Mouse (Mus musculus): ENCODE results near the gene Olfr1382. TPM values are rescaled to one million over a fixed set of nuclear protein-coding genes. Genes with fewer than 3 reads are reported as not detected.
"Not testable (repeated sequence)": the region's sequence is repeated elsewhere in the genome, so short reads cannot be mapped to it uniquely, and the experiment has no call there.

Olfr1382 gene
- not detected in 2 replicates for total RNA-seq (2017)

DNA sequence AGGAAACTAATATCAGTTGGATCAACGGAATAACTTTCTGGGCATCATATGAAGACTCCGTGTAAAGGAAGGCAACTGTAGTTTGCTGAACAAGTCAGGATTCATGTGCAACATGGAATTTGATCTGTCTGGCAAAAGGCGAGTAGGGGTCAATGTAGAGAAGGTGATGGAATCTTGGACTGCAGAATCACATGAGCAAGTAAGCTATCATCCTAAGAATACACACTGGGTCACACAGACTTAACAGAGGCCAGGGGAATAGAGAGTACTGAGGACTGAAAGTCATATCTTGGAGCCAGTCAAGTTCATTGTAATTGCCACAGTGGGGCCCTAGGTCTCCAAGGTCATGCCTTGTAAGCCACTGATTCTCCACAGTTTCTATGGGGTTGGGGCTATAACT, at the start of gene Olfr1382:
TSS of gene Olfr1382 (plus strand) at position 301 of the 400 bp plus-strand sequence.
- no peak for ATAC-seq (replicated peaks in 1 of 2; ENCODE audit: insufficient read depth in 1 of 2, low FRiP score in 2 of 2, low TSS enrichment in 1 of 2, low read depth in 1 of 2, poor library complexity in 2 of 2, severe bottlenecking in 2 of 2)

DNA sequence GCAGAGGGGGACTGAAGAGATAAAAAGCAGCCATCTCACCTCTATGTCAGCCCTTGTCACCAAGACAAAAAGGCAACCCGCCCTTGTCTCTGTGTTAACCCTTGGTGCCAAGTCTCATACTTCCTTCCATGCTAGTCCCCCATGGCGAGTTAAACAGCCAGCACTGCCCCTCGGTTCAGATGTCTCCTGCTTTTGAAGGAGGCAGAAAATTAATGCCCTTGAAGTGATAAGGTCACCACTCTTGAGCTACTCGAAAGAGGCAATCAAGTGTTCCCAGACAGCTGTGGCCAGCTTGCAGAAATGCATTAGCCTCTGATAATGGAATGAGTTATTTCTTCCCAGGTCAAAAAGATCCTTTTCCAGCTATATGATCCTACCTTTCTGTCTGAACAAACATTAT, 42.1 kb upstream of the Olfr1382 start:
- no peak for ATAC-seq (replicated peaks in 1 of 2; ENCODE audit: insufficient read depth in 1 of 2, low FRiP score in 2 of 2, low TSS enrichment in 1 of 2, low read depth in 1 of 2, poor library complexity in 2 of 2, severe bottlenecking in 2 of 2)

DNA sequence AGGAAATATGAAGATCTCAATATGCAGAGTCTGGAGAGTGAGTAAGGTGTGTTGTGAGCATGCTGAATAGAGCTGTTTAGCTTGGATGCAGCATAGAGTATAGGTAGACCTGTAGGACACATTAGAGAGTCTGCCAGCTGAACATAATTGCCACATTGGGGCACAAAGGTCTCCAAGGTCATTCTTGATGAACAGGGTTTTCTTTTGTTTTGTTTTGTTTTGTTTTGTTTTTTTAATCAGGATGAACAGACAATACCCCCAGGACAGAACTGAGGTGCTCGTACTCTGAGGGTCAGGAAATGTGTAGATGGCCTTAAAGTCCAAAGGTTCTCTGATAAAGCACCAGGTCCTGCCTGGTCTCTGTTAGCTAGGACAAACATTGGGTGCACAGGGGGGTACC, 39.3 kb upstream of the Olfr1382 start, which contains the start of gene Olfr1385:
TSS of gene Olfr1385 (plus strand) at position 301 of the 400 bp plus-strand sequence.
- not testable (repeated sequence) for ATAC-seq (replicated peaks in 1 of 2; ENCODE audit: insufficient read depth in 1 of 2, low FRiP score in 2 of 2, low TSS enrichment in 1 of 2, low read depth in 1 of 2, poor library complexity in 2 of 2, severe bottlenecking in 2 of 2)

DNA sequence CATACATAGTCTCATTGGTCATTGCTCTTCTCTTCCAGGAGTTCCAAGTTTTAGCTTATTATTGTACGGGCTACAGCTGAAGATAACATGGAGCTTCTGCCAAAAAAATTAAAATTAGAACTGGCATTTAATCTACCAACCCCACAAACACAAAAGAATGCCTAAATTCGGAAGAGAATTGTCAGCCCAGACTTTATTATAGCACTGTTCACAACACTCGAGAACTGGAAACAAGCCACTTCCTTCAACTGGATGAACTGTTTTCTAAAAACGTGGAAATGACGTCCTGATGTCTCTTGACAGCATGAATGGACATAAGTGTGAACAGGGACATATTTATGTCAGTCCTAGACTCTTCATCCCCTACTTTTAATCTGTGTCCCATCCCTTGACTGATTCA, 10.0 kb upstream of the Olfr1382 start:
- no peak for ATAC-seq (replicated peaks in 1 of 2; ENCODE audit: insufficient read depth in 1 of 2, low FRiP score in 2 of 2, low TSS enrichment in 1 of 2, low read depth in 1 of 2, poor library complexity in 2 of 2, severe bottlenecking in 2 of 2)

DNA sequence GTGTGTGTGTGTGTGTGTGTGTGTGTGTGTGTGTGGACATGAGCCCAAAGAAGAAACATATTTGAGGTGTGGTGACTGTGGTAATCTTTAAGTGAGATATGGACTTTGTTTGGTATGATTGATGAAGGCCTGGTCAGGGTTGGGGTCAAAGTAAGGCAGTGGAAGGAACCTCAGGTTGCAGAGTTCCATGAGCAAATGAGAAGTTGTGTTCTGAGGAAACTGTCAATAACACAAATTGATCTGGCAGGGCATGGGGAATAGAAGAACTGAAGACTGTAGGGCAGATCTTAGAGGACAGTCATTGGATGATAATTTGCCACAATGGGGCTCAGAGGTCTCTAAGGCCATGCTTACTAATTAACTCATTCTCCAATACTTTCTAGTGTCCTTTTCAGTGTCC, 8.7 kb upstream of the Olfr1382 start, which contains the start of gene Olfr1383:
TSS of gene Olfr1383 (plus strand) at position 301 of the 400 bp plus-strand sequence.
- ATAC-seq (replicated peaks in 1 of 2; ENCODE audit: insufficient read depth in 1 of 2, low FRiP score in 2 of 2, low TSS enrichment in 1 of 2, low read depth in 1 of 2, poor library complexity in 2 of 2, severe bottlenecking in 2 of 2) = no peak

DNA sequence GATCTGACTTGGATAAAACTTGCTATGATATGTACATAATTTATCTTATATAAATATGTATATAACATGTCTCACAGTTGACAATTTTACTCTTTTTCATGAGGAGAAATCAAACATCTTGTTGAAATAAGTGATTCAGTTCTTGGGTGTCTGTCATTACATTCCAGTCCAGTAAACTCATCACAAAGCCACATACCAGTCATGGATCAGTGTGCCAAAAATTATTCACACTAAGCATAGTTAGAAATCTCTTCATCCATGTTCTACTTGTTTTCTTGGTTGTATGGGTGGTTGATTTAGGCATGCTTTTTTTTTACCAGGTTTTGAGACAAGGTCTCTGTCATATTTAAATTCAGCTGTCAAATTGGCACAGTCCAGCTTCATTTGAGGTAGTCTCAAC, 4.7 kb downstream of the Olfr1382 start:
- no peak for ATAC-seq (replicated peaks in 1 of 2; ENCODE audit: insufficient read depth in 1 of 2, low FRiP score in 2 of 2, low TSS enrichment in 1 of 2, low read depth in 1 of 2, poor library complexity in 2 of 2, severe bottlenecking in 2 of 2)

DNA sequence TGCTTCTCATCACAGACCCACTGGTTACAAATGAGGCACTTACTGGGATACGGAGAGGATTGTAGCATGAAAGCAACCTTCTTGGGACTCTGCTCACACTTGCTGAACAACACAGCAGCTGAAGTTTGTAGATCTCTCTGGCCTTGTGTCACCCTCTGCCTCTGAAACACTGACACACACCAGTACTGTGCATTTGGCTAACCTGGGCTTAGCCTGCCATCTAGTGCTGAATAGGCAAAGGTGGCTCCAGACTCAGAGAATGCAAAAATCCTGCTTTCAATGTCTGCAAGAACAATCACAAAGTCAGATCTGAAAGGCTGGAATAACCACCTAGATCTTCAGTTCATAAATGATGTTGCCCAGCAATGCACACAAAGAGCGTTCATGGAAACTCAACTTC, 8.6 kb downstream of the Olfr1382 start:
- ATAC-seq (replicated peaks in 1 of 2; ENCODE audit: insufficient read depth in 1 of 2, low FRiP score in 2 of 2, low TSS enrichment in 1 of 2, low read depth in 1 of 2, poor library complexity in 2 of 2, severe bottlenecking in 2 of 2) = not testable (repeated sequence)

DNA sequence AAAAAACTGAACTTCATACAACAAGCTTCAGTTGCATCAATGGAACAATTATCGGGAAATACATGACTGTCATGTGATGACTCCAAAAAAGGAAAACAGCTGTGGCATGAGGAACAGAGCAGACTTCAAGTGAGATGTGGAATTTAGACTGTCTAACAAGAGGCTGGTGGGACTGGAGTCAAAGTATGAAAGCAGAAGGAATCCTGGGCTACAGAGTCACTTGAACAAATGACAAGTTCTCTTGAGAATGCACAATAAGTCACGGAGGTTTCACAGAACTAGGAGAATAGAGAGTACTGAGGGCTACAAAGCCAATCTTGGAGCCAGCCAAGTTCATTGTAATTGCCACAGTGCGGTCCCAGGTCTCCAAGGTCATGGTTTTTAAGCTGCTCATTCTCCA, 15.1 kb downstream of the Olfr1382 start, which contains the start of gene Olfr1381:
TSS of gene Olfr1381 (plus strand) at position 301 of the 400 bp plus-strand sequence.
- not testable (repeated sequence) for ATAC-seq (replicated peaks in 1 of 2; ENCODE audit: insufficient read depth in 1 of 2, low FRiP score in 2 of 2, low TSS enrichment in 1 of 2, low read depth in 1 of 2, poor library complexity in 2 of 2, severe bottlenecking in 2 of 2)

DNA sequence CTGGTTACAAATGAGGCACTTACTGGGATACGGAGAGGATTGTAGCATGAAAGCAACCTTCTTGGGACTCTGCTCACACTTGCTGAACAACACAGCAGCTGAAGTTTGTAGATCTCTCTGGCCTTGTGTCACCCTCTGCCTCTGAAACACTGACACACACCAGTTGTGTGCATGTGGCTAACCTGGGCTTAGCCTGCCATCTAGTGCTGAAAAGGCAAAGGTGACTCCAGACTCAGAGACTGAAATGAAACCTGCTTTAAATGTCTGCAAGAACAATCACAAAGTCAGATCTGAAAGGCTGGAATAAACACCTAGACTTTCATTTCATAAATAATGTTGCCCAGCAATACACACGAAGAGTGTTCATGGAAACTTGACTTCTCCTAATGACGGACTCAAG, 26.0 kb downstream of the Olfr1382 start:
- not testable (repeated sequence) for ATAC-seq (replicated peaks in 1 of 2; ENCODE audit: insufficient read depth in 1 of 2, low FRiP score in 2 of 2, low TSS enrichment in 1 of 2, low read depth in 1 of 2, poor library complexity in 2 of 2, severe bottlenecking in 2 of 2)

DNA sequence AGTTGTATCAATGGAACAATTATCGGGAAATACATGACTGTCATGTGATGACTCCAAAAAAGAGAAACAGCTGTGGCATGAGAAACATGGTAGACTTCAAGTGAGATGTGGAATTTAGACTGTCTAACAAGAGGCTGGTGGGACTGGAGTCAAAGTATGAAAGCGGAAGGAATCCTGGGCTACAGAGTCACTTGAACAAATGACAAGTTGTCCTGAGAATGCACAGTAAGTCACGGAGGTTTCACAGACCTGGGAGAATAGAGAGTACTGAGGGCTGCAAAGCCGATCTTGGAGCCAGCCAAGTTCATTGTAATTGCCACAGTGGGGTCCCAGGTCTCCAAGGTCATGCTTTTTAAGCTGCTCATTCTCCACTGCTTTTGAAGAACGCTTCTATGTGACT, 28.5 kb downstream of the Olfr1382 start, which contains the start of gene Olfr1380:
TSS of gene Olfr1380 (plus strand) at position 301 of the 400 bp plus-strand sequence.
- ATAC-seq (replicated peaks in 1 of 2; ENCODE audit: insufficient read depth in 1 of 2, low FRiP score in 2 of 2, low TSS enrichment in 1 of 2, low read depth in 1 of 2, poor library complexity in 2 of 2, severe bottlenecking in 2 of 2) = not testable (repeated sequence)

DNA sequence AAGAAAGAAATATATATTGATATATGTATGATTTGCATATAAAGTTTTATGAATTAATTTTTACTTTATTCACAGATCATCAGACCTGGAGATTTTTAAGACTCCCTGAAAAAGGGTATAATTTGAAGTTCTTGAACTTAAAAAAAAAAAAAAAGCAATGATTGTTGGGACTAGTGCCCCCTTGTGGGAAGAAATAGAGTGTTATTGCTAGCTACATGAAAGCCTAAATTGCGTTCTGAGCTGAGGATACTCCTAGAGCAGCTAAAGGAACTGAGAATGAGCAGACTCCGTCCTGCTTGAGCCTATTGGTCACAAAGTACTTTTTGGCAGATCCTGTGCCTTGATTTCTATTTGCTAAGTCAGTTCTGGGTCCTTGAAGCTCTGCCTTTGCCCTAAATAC, 47.0 kb downstream of the Olfr1382 start:
- ATAC-seq (replicated peaks in 1 of 2; ENCODE audit: insufficient read depth in 1 of 2, low FRiP score in 2 of 2, low TSS enrichment in 1 of 2, low read depth in 1 of 2, poor library complexity in 2 of 2, severe bottlenecking in 2 of 2) = not testable (repeated sequence)

DNA sequence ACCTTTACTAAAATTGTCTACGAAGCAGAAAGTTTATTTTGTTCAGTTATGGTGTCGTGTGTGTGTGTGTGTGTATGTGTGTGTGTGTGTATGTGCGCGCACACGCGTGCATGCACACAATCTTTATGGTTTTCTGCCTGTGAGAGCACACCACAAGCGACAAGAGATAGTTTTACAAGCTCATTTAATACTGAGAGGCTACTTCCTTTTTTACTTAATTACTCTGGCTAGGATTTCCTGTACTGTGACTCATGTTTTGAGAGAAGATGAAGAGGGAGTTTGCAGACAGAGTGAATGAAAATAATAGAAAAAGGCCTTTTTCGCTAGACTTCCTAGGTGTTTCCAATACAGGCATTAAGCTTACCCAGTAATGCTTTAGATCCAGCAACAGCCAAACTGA, 52.4 kb downstream of the Olfr1382 start:
- ATAC-seq (replicated peaks in 1 of 2; ENCODE audit: insufficient read depth in 1 of 2, low FRiP score in 2 of 2, low TSS enrichment in 1 of 2, low read depth in 1 of 2, poor library complexity in 2 of 2, severe bottlenecking in 2 of 2) = 0 out of 4 replicates have a peak, but pooled peaks of 1 of the 2 experiments have one; percentile 53

Other genes starting within 250 kb of the Olfr1382 start
- gene Olfr1393, start 249.9 kb upstream of the Olfr1382 start, total RNA-seq (2017) = not detected in 2 replicates
- not detected in 2 replicates for gene Olfr1392, start 243.0 kb upstream of the Olfr1382 start, total RNA-seq (2017)
- gene Olfr10, start 223.5 kb upstream of the Olfr1382 start, total RNA-seq (2017) = not detected in 2 replicates
- gene Olfr1391, start 205.5 kb upstream of the Olfr1382 start, total RNA-seq (2017) = not detected in 2 replicates
- gene Olfr1390, start 193.1 kb upstream of the Olfr1382 start, total RNA-seq (2017) = not detected in 2 replicates
- not detected in 2 replicates for gene Olfr1389, start 105.2 kb upstream of the Olfr1382 start, total RNA-seq (2017)
- gene Olfr1388, start 91.6 kb upstream of the Olfr1382 start, total RNA-seq (2017) = 0.13 and 0.15 TPM in 2 replicates
- not detected in 2 replicates for gene Olfr1387, start 72.9 kb upstream of the Olfr1382 start, total RNA-seq (2017)
- not detected in 2 replicates for gene Olfr1386, start 63.2 kb upstream of the Olfr1382 start, total RNA-seq (2017)
- gene Olfr1385, start 39.2 kb upstream of the Olfr1382 start, total RNA-seq (2017) = not detected in 2 replicates
- gene Olfr1384, start 21.5 kb upstream of the Olfr1382 start, total RNA-seq (2017) = not detected in 2 replicates
- gene Olfr1383, start 8.6 kb upstream of the Olfr1382 start, total RNA-seq (2017) = not detected in 2 replicates
- not detected in 2 replicates for gene Olfr1381, start 15.2 kb downstream of the Olfr1382 start, total RNA-seq (2017)
- not detected in 2 replicates for gene Olfr1380, start 28.6 kb downstream of the Olfr1382 start, total RNA-seq (2017)
- 0.13 TPM in 1 of 2 replicates, not detected in the other for gene Flt4, start 81.0 kb downstream of the Olfr1382 start, total RNA-seq (2017)
- 0.94 TPM in 1 of 2 replicates, not detected in the other for gene Scgb3a1, start 135.4 kb downstream of the Olfr1382 start, total RNA-seq (2017)
- 55.0 and 95.4 TPM in 2 replicates for gene Cnot6, start 184.5 kb downstream of the Olfr1382 start, total RNA-seq (2017)

All from hematopoietic stem cell, adult 5-6 weeks (primary cell).